Mouse (Mus musculus) layer of hippocampus, postnatal 36 days (tissue): ENCODE results near the gene Lman2. TPM values are rescaled to one million over a fixed set of nuclear protein-coding genes. Genes with fewer than 3 reads are reported as not detected.

ENCODE experiments used
- DNase-seq, 2 experiments: peaks; one replicate each; pipeline ENCODE4 v3.0.0; 2022
- total RNA-seq, 2 experiments: library from RNA; stranded (reverse); gene quantifications; 2 replicates each; pipeline ENCODE4 v1.2.3; 2021

Gene Lman2
- total RNA-seq, 2 experiments from 2014 or later, result 58.3 to 70.5 TPM

- DNase-seq, result peak in 1 of 2 experiments; percentile 39
Measured at GRCm38 (mm10) chr13:55371007-55371681, 8.6 kb upstream of the Lman2 start.

- no peak for DNase-seq
Measured at GRCm38 (mm10) chr13:55370234-55370633, 7.7 kb upstream of the Lman2 start.

- DNase-seq, result peak in 1 of 2 experiments; percentile 37
Measured at GRCm38 (mm10) chr13:55369531-55370114, 7.0 kb upstream of the Lman2 start, which contains the start of gene Rgs14. Rgs14 (plus strand) TSS chr13:55369732.

GRCm38 (mm10) chr13:55368401-55368800 is 5.8 kb upstream of the Lman2 start:
- DNase-seq, result no peak

- DNase-seq, result peak in 1 of 2 experiments; percentile 36
Measured at GRCm38 (mm10) chr13:55361974-55362452, 570 bp downstream of the Lman2 start.

GRCm38 (mm10) chr13:55361145-55361544 is 1.4 kb downstream of the Lman2 start:
- no peak for DNase-seq

- DNase-seq, result no peak
Measured at GRCm38 (mm10) chr13:55346745-55347144, 15.8 kb downstream of the Lman2 start.

- peak in 1 of 2 experiments; percentile 32 for DNase-seq
Measured at GRCm38 (mm10) chr13:55344286-55344685, 18.3 kb downstream of the Lman2 start.

GRCm38 (mm10) chr13:55342469-55342868 is 20.1 kb downstream of the Lman2 start:
- no peak for DNase-seq

- DNase-seq, result no peak
Measured at GRCm38 (mm10) chr13:55339259-55339658, 23.3 kb downstream of the Lman2 start.

GRCm38 (mm10) chr13:55338131-55339054 is 24.2 kb downstream of the Lman2 start:
- no peak for DNase-seq

GRCm38 (mm10) chr13:55337341-55337975 is 25.1 kb downstream of the Lman2 start:
- no peak for DNase-seq

GRCm38 (mm10) chr13:55335701-55336100 is 26.9 kb downstream of the Lman2 start:
- no peak for DNase-seq

GRCm38 (mm10) chr13:55332331-55332730 is 30.3 kb downstream of the Lman2 start:
- DNase-seq, result no peak

GRCm38 (mm10) chr13:55330567-55331400 is 31.8 kb downstream of the Lman2 start:
- no peak for DNase-seq

GRCm38 (mm10) chr13:55329683-55330566 is 32.7 kb downstream of the Lman2 start, which contains the start of gene Mxd3:
Mxd3 (minus strand) TSS chr13:55329823.
- peak; percentile 80 to 83 for DNase-seq

GRCm38 (mm10) chr13:55329109-55329682 is 33.4 kb downstream of the Lman2 start:
- no peak for DNase-seq

GRCm38 (mm10) chr13:55328641-55329040 is 33.9 kb downstream of the Lman2 start:
- no peak for DNase-seq

- DNase-seq, result no peak
Measured at GRCm38 (mm10) chr13:55328171-55328570, 34.4 kb downstream of the Lman2 start.

- peak; percentile 91 to 92 for DNase-seq
Measured at GRCm38 (mm10) chr13:55327633-55328032, 35.0 kb downstream of the Lman2 start.
